Mouse (Mus musculus): Measurements from ENCODE around the gene Mup21.

- no peak for TF ChIP-seq POLR2A (IDR thresholded peaks at IDR 0.05; ENCODE audit: insufficient read depth, low read length)
- no peak for TF ChIP-seq EP300 (IDR thresholded peaks at IDR 0.05; ENCODE audit: insufficient read depth, low read depth, low read length)
- no peak for TF ChIP-seq CTCF (IDR thresholded peaks at IDR 0.05; ENCODE audit: low read depth, low read length)
Measured at GRCm38 (mm10) chr4:62174471-62174870, 23.8 kb upstream of the Mup21 start.
